Mouse (Mus musculus) limb, embryonic 14.5 days (tissue): ENCODE data around the gene Clstn2. TPM values are rescaled to one million over a fixed set of nuclear protein-coding genes. Genes with fewer than 3 reads are reported as not detected.

Experiments
- ATAC-seq: fragments of 200-750 bp; cut with Nextera tagmentation; 2 replicates; pipeline ENCODE4 v1.8.0; 2017; ENCODE audit warnings: low read depth, moderate number of reproducible peaks, moderate TSS enrichment; ENCODE audit not compliant: low FRiP score
- DNase-seq: peaks from one replicate; pipeline ENCODE4 v3.0.0-alpha.2; 2015; ENCODE audit warnings: low spot score
- H3K27ac ChIP-seq: fragments of 300-500 bp; sonication (generic); replicated peaks from 2 replicates; pipeline ENCODE4 v1.5.1; 2014; ENCODE audit warnings: low read depth, mild to moderate bottlenecking, low read length, moderate library complexity, mixed read lengths
- H3K27me3 ChIP-seq: fragments of 300-500 bp; sonication (generic); 2 replicates; pipeline ENCODE4 v1.6.1; 2014; ENCODE audit warnings: low read length, mixed read lengths; ENCODE audit not compliant: control insufficient read depth, insufficient read depth
- H3K36me3 ChIP-seq: fragments of 300-500 bp; sonication (generic); 2 replicates; pipeline ENCODE4 v1.6.1; 2014; ENCODE audit warnings: mild to moderate bottlenecking, low read length, moderate library complexity, mixed read lengths; ENCODE audit not compliant: control insufficient read depth, insufficient read depth
- H3K4me1 ChIP-seq: fragments of 300-500 bp; sonication (generic); 2 replicates; pipeline ENCODE4 v1.6.1; 2014; ENCODE audit warnings: antibody characterized with exemption, low read length, mixed read lengths; ENCODE audit not compliant: control insufficient read depth, insufficient read depth
- H3K4me2 ChIP-seq: fragments of 300-500 bp; sonication (generic); replicated peaks from 2 replicates; pipeline ENCODE4 v1.6.1; 2014; ENCODE audit warnings: low read depth, mild to moderate bottlenecking, low read length, moderate library complexity; ENCODE audit not compliant: severe bottlenecking
- H3K4me3 ChIP-seq: fragments of 300-500 bp; sonication (generic); replicated peaks from 2 replicates; pipeline ENCODE4 v1.5.1; 2014; ENCODE audit warnings: low read length
- H3K9ac ChIP-seq: fragments of 300-500 bp; sonication (generic); 2 replicates; pipeline ENCODE4 v1.6.1; 2014; ENCODE audit warnings: mild to moderate bottlenecking, low read depth, low read length, moderate library complexity; ENCODE audit not compliant: severe bottlenecking
- H3K9me3 ChIP-seq: fragments of 300-500 bp; sonication (generic); 2 replicates; pipeline ENCODE4 v1.6.1; 2016; ENCODE audit warnings: low read length; ENCODE audit not compliant: control insufficient read depth
- POLR2A ChIP-seq: fragments of 200-500 bp; IDR thresholded peaks from 2 replicates; pipeline ENCODE4 v1.8.0; 2012; ENCODE audit warnings: inconsistent platforms, mild to moderate bottlenecking, moderate library complexity, borderline replicate concordance; ENCODE audit not compliant: insufficient read depth, insufficient read length; ENCODE audit errors: extremely low read depth
- WGBS: fragments of 180-500 bp; shearing (Covaris S2); extraction: QIAGEN DNeasy Blood & Tissue Kit; methylation state at CpG from one replicate; pipeline ENCODE4 v1.1.7; 2014; 5-methylcytosine and 5-hydroxymethylcytosine counted together
- polyA plus RNA-seq, 2 experiments: library from polyadenylated mRNA; depleted of rRNA in 1 of 2; stranded (reverse) in 1 of 2; unstranded in 1 of 2; fragments of >200 nt; fragmentation: Nextera tagmentation in 1 of 2; extraction: Ambion mirVana in 1 of 2; gene quantifications; 2 replicates each; pipeline versions ENCODE4 v1.2.1 to v1.2.3; 2012 to 2014

Clstn2 gene
- polyA plus RNA-seq, 2 experiments, result 4.1 to 8.4 TPM

DNA sequence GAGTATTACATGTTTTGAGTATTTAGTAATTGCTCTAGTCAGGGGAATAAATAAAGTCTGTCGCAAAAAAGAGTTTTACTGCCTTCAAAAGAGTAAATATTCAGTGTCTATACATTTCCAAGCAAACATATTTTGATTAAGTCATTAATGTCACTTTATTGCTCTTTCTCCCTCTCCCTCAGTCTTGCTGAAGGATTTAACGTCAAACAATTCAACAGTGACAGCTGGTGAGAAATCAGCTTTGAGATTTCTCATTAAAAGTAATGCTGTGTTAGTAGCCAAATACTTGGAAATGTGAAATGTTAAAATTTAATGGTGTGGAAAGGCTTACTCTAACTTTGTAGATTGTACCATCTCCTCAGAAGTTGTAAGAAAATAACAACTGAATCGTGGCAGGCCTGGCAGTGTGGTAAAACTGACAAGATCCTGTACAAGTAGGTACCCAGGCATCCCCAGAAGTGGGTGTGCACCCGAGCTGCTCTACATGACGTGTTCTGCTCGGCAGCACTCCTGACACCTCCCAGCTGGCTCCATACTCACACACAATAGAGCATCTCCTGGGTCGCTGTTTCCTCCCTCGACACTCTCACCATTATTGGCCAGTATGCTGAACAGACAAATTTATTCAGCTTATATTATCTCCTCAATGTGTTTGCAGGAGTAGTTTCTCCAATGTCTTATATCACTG is 165.8 kb downstream of the Clstn2 start:
- 53% methylated on average over 8 of the region's 8 CpGs for WGBS
- Histone ChIP-seq H3K4me1 (no peaks in the 10 kb centered on the region), H3K27me3 (no peaks in the 10 kb centered on the region), H3K27ac (no peak overlapping the region), H3K4me3 (no peak overlapping the region), H3K36me3 (no peaks in the 10 kb centered on the region), H3K4me2 (no peak overlapping the region), H3K9ac (no peak overlapping the region), H3K9me3 (no peaks in the 10 kb centered on the region)
- TF ChIP-seq POLR2A, result no peak
- ATAC-seq, result no peak
- DNase-seq, result no peak

- Histone ChIP-seq H3K9me3 (no peaks in the 10 kb centered on the region), H3K27me3 (no peaks in the 10 kb centered on the region), H3K4me1 (0 out of 2 replicates have a peak, but pooled peaks cover 4% of the 10 kb centered on the region), H3K27ac (no peak overlapping the region), H3K4me3 (no peak overlapping the region), H3K36me3 (no peaks in the 10 kb centered on the region), H3K4me2 (no peak overlapping the region), H3K9ac (no peak overlapping the region)
- ATAC-seq, result no peak
- DNase-seq, result no peak
- TF ChIP-seq POLR2A, result no peak
These were observed 180.1 kb downstream of the Clstn2 start for GRCm38 (mm10) chr9:97852859-97853258.

DNA sequence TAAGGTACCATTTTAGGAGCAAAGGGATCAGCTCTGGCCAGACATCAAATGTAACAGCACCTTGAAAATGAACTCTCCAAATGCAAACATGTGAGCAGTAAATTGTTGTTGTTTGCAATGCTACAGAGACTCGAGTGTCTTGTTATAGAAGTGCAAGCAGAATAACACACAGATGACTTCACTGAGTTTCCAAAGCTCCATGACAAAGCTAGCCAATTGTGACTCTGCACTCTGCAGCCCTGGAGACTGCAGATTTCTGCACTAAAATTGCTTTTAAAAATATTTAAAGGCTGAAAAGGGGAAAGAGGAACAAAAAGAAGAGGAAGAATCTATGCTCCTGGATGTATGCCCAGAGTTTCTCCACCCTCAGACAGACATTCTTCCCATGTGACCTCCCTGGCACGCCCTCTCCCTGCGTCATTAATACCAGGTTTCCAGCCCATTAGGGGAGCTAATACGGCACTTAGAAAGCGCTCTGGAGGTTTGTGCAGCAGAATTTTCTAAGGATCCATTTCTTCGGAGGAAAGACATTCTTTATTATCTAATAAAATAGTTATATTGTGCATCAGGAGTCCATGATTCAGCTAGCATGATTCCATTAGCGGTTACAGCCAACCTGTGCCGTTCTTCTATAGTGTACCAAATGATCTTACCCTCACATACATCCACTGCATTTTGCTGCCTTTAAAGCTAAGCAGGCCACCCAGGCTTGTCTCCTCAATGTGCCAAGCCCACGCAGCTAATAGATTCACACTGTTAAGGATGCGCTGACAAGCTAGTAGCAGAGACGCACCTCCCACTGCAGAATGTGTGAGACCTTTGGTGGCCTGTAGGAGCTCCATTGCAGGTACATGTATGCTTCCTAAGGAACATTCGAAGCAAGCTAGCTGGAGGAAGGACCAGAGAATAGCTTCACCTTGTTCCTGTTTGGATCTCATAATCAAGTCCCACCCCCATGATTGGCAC is 184.8 kb downstream of the Clstn2 start:
- no peaks in the 10 kb centered on the region for H3K27me3 ChIP-seq
- no peaks in the 10 kb centered on the region for H3K9me3 ChIP-seq
- H3K4me1 ChIP-seq, result peaks cover 7% of the 10 kb centered on the region; the same call in 1 of the 2 replicates
- no peaks in the 10 kb centered on the region for H3K36me3 ChIP-seq
- no peak overlapping the region for H3K4me2 ChIP-seq
- peak; percentile 87 for DNase-seq
- no peak overlapping the region for H3K9ac ChIP-seq
- peak; percentile 85; the same call in 1 of the 2 replicates for ATAC-seq
- no peak overlapping the region for H3K27ac ChIP-seq
- no peak overlapping the region for H3K4me3 ChIP-seq
- WGBS, result 47% methylated on average over 12 of the region's 12 CpGs
- TF ChIP-seq POLR2A, result no peak

GRCm38 (mm10) chr9:97842054-97842453 is 190.9 kb downstream of the Clstn2 start:
- DNase-seq (no peak), ATAC-seq (no peak)
- Histone ChIP-seq H3K9me3 (no peaks in the 10 kb centered on the region), H3K4me2 (no peak overlapping the region), H3K4me1 (no peaks in the 10 kb centered on the region), H3K4me3 (no peak overlapping the region), H3K27me3 (no peaks in the 10 kb centered on the region), H3K36me3 (no peaks in the 10 kb centered on the region), H3K9ac (no peak overlapping the region), H3K27ac (no peak overlapping the region)
- 77% methylated on average over 7 of the region's 7 CpGs for WGBS
- no peak for TF ChIP-seq POLR2A

GRCm38 (mm10) chr9:97831216-97831615 is 201.8 kb downstream of the Clstn2 start:
- DNase-seq, result no peak
- Histone ChIP-seq H3K9ac (no peak overlapping the region), H3K9me3 (no peaks in the 10 kb centered on the region), H3K27me3 (no peaks in the 10 kb centered on the region), H3K36me3 (no peaks in the 10 kb centered on the region), H3K4me3 (no peak overlapping the region), H3K27ac (no peak overlapping the region), H3K4me2 (no peak overlapping the region), H3K4me1 (no peaks in the 10 kb centered on the region)
- no peak for ATAC-seq
- no peak for TF ChIP-seq POLR2A
- 84% methylated on average over 3 of the region's 3 CpGs for WGBS
